Mouse (Mus musculus) heart, postnatal 10 days (tissue): ENCODE measurements at regions not wholly inside any gene's neighbourhood (a gene's known extent, or its start where the extent isn't known, plus 50 kb on each side); places are given as distances from the start of the nearest gene placed in this dataset.

Experiments used
- DNase-seq, 2 experiments: peaks; one replicate each; pipeline ENCODE4 v3.0.0; 2021
- intact Hi-C: fragments of 180-260 bp; cut with DNase I; formaldehyde crosslinking; loops from one replicate; pipeline ENCODE4 v1.15.1; 2025

GRCm38 (mm10) chr9:61249691-61250425 is 122.3 kb upstream of the Tle3 start:
- intact Hi-C loops: no loop called here
- no peak for DNase-seq

- peak; percentile 38 to 39 for DNase-seq
- intact Hi-C loops: no loop called here
Measured at GRCm38 (mm10) chr9:61251606-61252005, 120.6 kb upstream of the Tle3 start.

GRCm38 (mm10) chr9:61253761-61254160 is 118.4 kb upstream of the Tle3 start:
- DNase-seq: no peak
- intact Hi-C loops: no loop called here

- intact Hi-C loops: loop anchor here (5.0 kb wide), 1 partner anchor 40 kb away; no protein-coding TSS in a partner anchor
- DNase-seq: no peak
Measured at GRCm38 (mm10) chr9:61257488-61257887, 114.7 kb upstream of the Tle3 start.

GRCm38 (mm10) chr9:61258100-61258499 is 114.1 kb upstream of the Tle3 start:
- intact Hi-C loops: loop anchor here (5.0 kb wide), 1 partner anchor 41 kb away; no protein-coding TSS in a partner anchor
- no peak for DNase-seq

- peak; percentile 40 to 46 for DNase-seq
- intact Hi-C loops: loop anchor here (5.0 kb wide), 1 partner anchor 42 kb away; no protein-coding TSS in a partner anchor
Measured at GRCm38 (mm10) chr9:61259421-61260174, 112.6 kb upstream of the Tle3 start.

- no peak for DNase-seq
- intact Hi-C loops: no loop called here
Measured at GRCm38 (mm10) chr9:61261263-61261662, 110.9 kb upstream of the Tle3 start.

- intact Hi-C loops: no loop called here
- DNase-seq: no peak
Measured at GRCm38 (mm10) chr9:61261739-61262333, 110.3 kb upstream of the Tle3 start.

GRCm38 (mm10) chr9:61263335-61263734 is 108.8 kb upstream of the Tle3 start:
- no peak for DNase-seq

GRCm38 (mm10) chr9:61265466-61265865 is 106.7 kb upstream of the Tle3 start:
- intact Hi-C loops: no loop called here
- DNase-seq: no peak

More at GRCm38 (mm10) chr9:61263335-61263734, 108.8 kb upstream of the Tle3 start:
- intact Hi-C loops: no loop called here

GRCm38 (mm10) chr9:61266992-61267391 is 105.2 kb upstream of the Tle3 start:
- no peak for DNase-seq
- intact Hi-C loops: no loop called here

GRCm38 (mm10) chr9:61267541-61267940 is 104.6 kb upstream of the Tle3 start:
- intact Hi-C loops: no loop called here
- DNase-seq: no peak

- intact Hi-C loops: no loop called here
- no peak for DNase-seq
Measured at GRCm38 (mm10) chr9:61268162-61268561, 104.0 kb upstream of the Tle3 start.

GRCm38 (mm10) chr9:61268681-61269080 is 103.5 kb upstream of the Tle3 start:
- DNase-seq: no peak
- intact Hi-C loops: no loop called here

GRCm38 (mm10) chr9:61269151-61269870 is 102.9 kb upstream of the Tle3 start:
- DNase-seq: no peak
- intact Hi-C loops: no loop called here

GRCm38 (mm10) chr9:61271243-61271642 is 100.9 kb upstream of the Tle3 start:
- DNase-seq: no peak
- intact Hi-C loops: no loop called here

- intact Hi-C loops: no loop called here
- no peak for DNase-seq
Measured at GRCm38 (mm10) chr9:61271769-61272352, 100.3 kb upstream of the Tle3 start.

GRCm38 (mm10) chr9:61274020-61274419 is 98.1 kb upstream of the Tle3 start:
- intact Hi-C loops: no loop called here

GRCm38 (mm10) chr9:61277369-61278215 is 94.6 kb upstream of the Tle3 start:
- intact Hi-C loops: loop anchor here (5.0 kb wide), 3 partner anchors 60 to 420 kb away; no protein-coding TSS in a partner anchor

More at GRCm38 (mm10) chr9:61274020-61274419, 98.1 kb upstream of the Tle3 start:
- DNase-seq: no peak

More at GRCm38 (mm10) chr9:61277369-61278215, 94.6 kb upstream of the Tle3 start:
- DNase-seq: peak; percentile 65 to 72
